Mouse (Mus musculus) mouse embryonic stem cell (cell line): ENCODE data around the gene Rad51.

Experiments used
- in situ Hi-C, 2 experiments: fragments of 300-500 bp; cut with MboI; formaldehyde crosslinking; loops; 1 replicate in 1 of 2; 3 replicates in 1 of 2; pipeline ENCODE4 v1.14.3; 2019 to 2020; ENCODE audit warnings: low sequenced_read_pairs in 2 of 2, low pct_unique_long_range_greater_than_20kb in 1 of 2, mixed read lengths in 1 of 2; ENCODE audit not compliant: unreplicated experiment in 1 of 2

Rad51 gene

DNA sequence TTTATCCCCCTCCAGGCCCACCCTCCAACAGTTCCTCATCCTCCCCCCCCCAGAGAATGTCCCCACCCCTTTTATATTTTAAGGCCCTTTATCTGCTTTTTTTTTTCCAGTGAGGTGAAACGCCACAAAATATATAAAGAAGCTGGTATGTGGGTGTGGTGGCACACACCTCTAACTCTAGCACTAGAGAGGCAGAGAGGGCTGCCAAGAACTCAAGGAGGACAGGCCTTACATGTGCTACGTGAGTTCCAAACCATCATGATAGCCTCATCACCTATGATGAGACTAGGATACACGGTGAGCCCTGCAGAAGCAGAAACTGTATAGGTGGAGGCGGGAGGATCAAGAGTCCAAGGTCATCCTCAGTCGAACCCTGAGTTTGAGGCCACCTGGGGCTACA, 78.4 kb downstream of the Rad51 start:
- in situ Hi-C loops, result no loop called here

DNA sequence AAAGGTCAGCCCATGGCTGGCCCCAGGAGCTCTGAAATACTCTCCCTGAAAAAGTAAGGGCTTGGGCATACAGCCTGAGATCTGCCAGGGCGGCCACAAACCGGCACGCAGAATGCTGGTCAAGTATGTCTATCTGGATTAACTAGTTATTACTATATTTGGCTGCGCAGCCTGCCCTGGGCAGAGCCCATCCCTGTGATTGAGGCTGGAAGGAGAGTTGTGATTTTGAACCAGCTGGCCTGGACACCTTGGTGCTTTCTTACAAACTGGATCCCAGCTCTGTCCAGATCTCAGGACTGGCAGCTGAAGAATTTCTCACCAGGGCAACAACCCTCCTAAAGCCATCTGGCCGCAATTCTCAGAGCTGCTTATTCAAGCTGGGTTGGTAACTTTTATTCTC, 81.5 kb downstream of the Rad51 start:
- in situ Hi-C loops, result no loop called here

GRCm38 (mm10) chr2:119196316-119197108, 83.9 kb downstream of the Rad51 start:
- in situ Hi-C loops, result no loop called here
